Mouse (Mus musculus) spleen, adult 2 months (tissue): Measurements from ENCODE around the gene Ctla4.

ENCODE experiments used
- CTCF ChIP-seq: fragments of 200-500 bp; IDR thresholded peaks from 2 replicates; pipeline ENCODE4 v1.5.1; 2011; ENCODE audit warnings: mild to moderate bottlenecking, inconsistent platforms; ENCODE audit not compliant: insufficient read depth, insufficient read length, insufficient replicate concordance; ENCODE audit errors: extremely low read depth
- POLR2A ChIP-seq: fragments of 200-500 bp; IDR thresholded peaks from 2 replicates; pipeline ENCODE4 v1.6.1; 2011; ENCODE audit warnings: low read depth, low read length, inconsistent platforms

DNA sequence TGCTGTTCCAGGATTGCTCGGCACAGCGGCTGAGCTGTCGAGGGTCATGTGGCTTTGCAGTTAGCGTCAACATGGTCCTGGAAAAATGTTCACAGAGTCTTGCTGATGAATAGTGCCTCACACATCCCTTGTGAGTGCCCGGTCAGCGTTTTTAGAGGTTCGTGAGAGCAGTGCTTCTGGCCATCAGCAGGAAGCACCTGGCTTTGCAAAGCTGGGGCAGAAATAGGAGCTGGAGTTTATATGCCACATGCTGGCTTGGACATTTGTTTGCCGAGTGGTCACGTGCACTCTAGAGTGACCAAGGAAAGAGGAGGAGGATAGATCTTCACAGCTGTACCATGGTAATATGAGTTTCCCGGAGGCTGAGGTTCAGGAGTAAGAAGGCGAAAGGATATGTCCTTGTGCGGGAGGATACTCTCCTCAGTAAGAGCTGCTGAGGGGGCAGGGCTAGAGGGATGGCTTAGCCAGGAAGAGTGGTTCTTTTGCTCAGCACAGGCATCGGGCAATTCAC lies 23.8 kb upstream of the Ctla4 start:
- no peak for TF ChIP-seq POLR2A
- TF ChIP-seq CTCF, result no peak
